Mouse (Mus musculus) forebrain, embryonic 13.5 days (tissue): ENCODE measurements around the gene Slc39a8. TPM values are rescaled to one million over a fixed set of nuclear protein-coding genes. Genes with fewer than 3 reads are reported as not detected.

ENCODE experiments used
- ATAC-seq: fragments of 200-750 bp; cut with Nextera tagmentation; 2 replicates; pipeline ENCODE4 v1.8.0; 2017
- H3K27ac ChIP-seq: fragments of 300-500 bp; sonication (generic); 2 replicates; pipeline ENCODE4 v1.5.1; 2015; ENCODE audit warnings: inconsistent platforms, mild to moderate bottlenecking, moderate library complexity
- H3K27me3 ChIP-seq: fragments of 300-500 bp; sonication (generic); 2 replicates; pipeline ENCODE4 v1.6.1; 2015; ENCODE audit warnings: mild to moderate bottlenecking, inconsistent platforms
- H3K36me3 ChIP-seq: fragments of 300-500 bp; sonication (generic); 2 replicates; pipeline ENCODE4 v1.6.1; 2015; ENCODE audit warnings: mild to moderate bottlenecking, inconsistent platforms; ENCODE audit not compliant: poor library complexity, severe bottlenecking
- H3K4me1 ChIP-seq: fragments of 300-500 bp; sonication (generic); 2 replicates; pipeline ENCODE4 v1.6.1; 2015; ENCODE audit warnings: inconsistent platforms
- H3K4me2 ChIP-seq: fragments of 300-500 bp; sonication (generic); 2 replicates; pipeline ENCODE4 v1.6.1; 2015; ENCODE audit warnings: inconsistent platforms, mild to moderate bottlenecking, moderate library complexity
- H3K4me3 ChIP-seq: fragments of 300-500 bp; sonication (generic); 2 replicates; pipeline ENCODE4 v1.5.1; 2015; ENCODE audit warnings: mild to moderate bottlenecking, inconsistent platforms
- H3K9ac ChIP-seq: fragments of 300-500 bp; sonication (generic); 2 replicates; pipeline ENCODE4 v1.6.1; 2015; ENCODE audit warnings: mild to moderate bottlenecking, inconsistent platforms
- H3K9me3 ChIP-seq: fragments of 300-500 bp; sonication (generic); replicated peaks from 2 replicates; pipeline ENCODE4 v1.6.1; 2016; ENCODE audit warnings: inconsistent platforms
- WGBS: fragments of 180-500 bp; shearing (Covaris S2); methylation state at CpG from one replicate; pipeline ENCODE4 v1.1.7; 2015; 5-methylcytosine and 5-hydroxymethylcytosine counted together
- polyA plus RNA-seq: library from polyadenylated mRNA; unstranded; fragments of >200 nt; fragmentation: Nextera tagmentation; extraction: Ambion mirVana; gene quantifications from 2 replicates; pipeline ENCODE4 v1.2.1, GENCODE M21; 2015

Slc39a8 gene
- polyA plus RNA-seq = 5.9 and 7.5 TPM in 2 replicates

DNA sequence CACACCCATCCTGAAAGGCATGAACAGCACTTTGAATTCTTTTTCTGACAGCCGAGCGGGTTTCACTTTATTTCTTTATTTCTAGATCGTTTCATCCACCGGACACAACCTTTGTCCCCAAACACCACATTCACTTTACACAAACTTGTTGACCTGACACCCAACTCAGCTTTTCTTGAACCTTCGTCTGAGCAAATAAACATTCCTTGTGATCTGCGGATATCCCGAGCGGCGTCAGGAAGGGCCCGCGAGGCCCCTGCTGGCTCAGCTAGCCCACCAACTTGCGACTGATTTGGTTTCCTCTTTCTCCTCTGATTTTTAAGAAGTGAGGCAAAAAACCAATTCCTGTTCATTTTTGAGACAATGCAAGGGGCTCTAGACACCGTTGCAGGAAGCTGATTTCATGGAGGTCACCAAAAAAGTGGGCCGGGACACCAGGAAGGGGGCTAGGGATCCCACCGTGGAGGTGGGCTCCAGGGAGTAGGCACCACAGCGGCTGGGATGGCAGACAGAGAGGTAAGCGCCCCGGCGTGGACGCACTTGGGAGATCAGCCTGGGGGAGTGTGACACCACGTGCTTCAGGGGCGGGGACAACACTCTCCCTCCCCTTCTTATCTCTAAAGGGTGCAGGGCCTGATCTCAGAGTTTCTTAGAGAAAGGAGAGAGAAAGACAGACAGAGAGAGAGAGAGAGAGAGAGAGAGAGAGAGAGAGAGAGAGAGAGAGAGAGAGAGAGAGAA is at the start of gene Slc39a8:
Slc39a8 (plus strand) TSS at position 264 of the 738 bp plus-strand sequence.
- WGBS = 5% methylated on average over 22 of the region's 22 CpGs
- Histone ChIP-seq H3K9ac (peak within 1 kb of the TSS; percentile 64), H3K27ac (no peak within 1 kb of the TSS; the same call in 1 of the 2 replicates), H3K4me3 (peak within 1 kb of the TSS; percentile 55), H3K4me1 (peaks cover 16% of the 10 kb centered on the region), H3K9me3 (no peaks in the 10 kb centered on the region), H3K27me3 (peaks cover 5% of the 10 kb centered on the region), H3K36me3 (no peaks in the 10 kb centered on the region), H3K4me2 (peak within 1 kb of the TSS; percentile 95)
- peak; percentile 95 for ATAC-seq

DNA sequence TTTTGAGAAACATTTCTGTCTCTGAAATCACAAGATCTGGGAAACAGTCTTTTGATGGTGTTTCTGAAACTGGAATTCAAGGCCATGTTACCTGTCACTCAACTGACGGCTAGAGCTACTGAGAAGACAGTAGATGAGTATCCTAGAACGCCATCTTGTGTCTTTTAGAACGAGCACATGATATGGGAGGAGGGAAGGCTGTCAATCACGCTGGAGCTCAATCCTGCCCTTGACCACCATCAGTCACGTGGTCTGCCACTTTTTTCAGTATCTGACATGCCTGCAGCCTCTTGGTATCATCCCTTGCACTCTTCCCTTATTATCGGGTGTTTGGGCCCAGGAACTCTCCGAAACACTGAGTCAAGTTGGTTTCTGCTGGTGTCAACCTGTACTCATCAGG is 40.0 kb upstream of the Slc39a8 start:
- H3K36me3 ChIP-seq = no peaks in the 10 kb centered on the region
- no peak overlapping the region for H3K9ac ChIP-seq
- no peaks in the 10 kb centered on the region for H3K27me3 ChIP-seq
- no peak overlapping the region for H3K4me3 ChIP-seq
- WGBS = 89% methylated on average over 7 of the region's 7 CpGs
- H3K4me2 ChIP-seq = no peak overlapping the region
- H3K27ac ChIP-seq = no peak overlapping the region
- no peaks in the 10 kb centered on the region for H3K4me1 ChIP-seq
- ATAC-seq = no peak
- H3K9me3 ChIP-seq = no peaks in the 10 kb centered on the region

DNA sequence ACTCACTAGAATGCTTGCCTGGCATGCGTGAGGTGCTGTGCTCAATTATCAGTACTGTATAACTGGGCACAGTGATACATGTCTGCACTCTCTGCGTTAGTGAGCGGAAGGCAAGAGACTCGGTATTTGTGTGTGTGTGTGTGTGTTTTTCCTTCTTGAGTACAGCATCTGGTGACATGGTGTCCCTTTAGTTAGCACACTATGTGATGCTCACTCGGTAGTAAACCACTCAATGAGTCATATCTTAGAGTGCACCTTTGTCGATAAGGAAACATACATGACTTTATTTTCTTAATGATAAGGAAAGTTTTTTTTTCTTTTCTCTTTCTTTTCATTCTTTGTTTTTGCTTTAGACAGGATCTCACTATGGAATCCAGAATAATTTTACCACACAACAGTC is 29.0 kb upstream of the Slc39a8 start:
- Histone ChIP-seq H3K36me3 (no peaks in the 10 kb centered on the region), H3K4me1 (no peaks in the 10 kb centered on the region), H3K27ac (no peak overlapping the region), H3K27me3 (no peaks in the 10 kb centered on the region), H3K4me2 (no peak overlapping the region), H3K9me3 (no peaks in the 10 kb centered on the region), H3K9ac (no peak overlapping the region), H3K4me3 (no peak overlapping the region)
- ATAC-seq = no peak
- 89% methylated on average over 6 of the region's 6 CpGs for WGBS

DNA sequence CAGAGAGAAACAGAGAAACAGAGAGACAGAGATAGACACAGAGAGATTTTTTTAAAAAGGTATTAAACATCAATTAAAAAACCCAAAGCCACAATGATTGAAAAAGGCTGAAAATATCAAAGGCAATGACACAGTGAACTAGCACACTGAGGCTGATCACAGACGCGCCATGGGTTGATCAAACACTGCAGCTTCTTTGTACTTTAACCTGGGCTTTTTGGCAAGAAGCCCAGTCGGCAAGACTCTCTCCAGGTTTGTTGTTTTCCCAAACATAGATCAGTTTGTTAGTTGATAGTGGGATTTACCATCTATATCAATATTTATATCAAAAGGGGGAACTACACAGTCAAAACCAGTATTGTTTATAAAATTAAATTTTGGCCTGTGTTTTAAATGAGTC is 26.8 kb upstream of the Slc39a8 start:
- Histone ChIP-seq H3K4me2 (no peak overlapping the region), H3K4me1 (no peaks in the 10 kb centered on the region), H3K9ac (no peak overlapping the region), H3K36me3 (no peaks in the 10 kb centered on the region), H3K27me3 (no peaks in the 10 kb centered on the region), H3K9me3 (no peaks in the 10 kb centered on the region), H3K4me3 (no peak overlapping the region), H3K27ac (no peak overlapping the region)
- ATAC-seq = no peak
- 61% methylated on average over 3 of the region's 3 CpGs for WGBS

DNA sequence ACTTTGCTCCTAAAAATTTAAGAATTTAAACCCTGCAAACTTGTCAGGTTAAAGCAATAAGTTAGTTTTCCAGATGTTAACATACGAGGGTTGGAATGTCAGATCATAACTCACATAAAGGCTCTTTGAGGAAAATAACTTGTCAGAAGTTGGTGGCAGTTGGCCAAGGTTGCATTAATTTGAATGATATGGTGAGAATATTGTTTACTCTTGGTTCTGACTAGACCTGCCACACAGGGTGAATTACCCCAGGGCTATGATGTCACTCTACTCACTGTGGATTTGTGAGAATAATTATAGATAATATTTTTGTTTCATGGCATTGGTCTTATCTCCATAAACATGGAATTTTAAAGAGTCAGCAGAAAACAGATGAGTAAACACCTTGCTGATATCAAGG is 26.4 kb upstream of the Slc39a8 start:
- Histone ChIP-seq H3K27ac (no peak overlapping the region), H3K27me3 (no peaks in the 10 kb centered on the region), H3K9ac (no peak overlapping the region), H3K9me3 (no peaks in the 10 kb centered on the region), H3K4me3 (no peak overlapping the region), H3K36me3 (no peaks in the 10 kb centered on the region), H3K4me2 (no peak overlapping the region), H3K4me1 (no peaks in the 10 kb centered on the region)
- no peak for ATAC-seq
- WGBS = 88% methylated on average over 1 of the region's 1 CpGs

DNA sequence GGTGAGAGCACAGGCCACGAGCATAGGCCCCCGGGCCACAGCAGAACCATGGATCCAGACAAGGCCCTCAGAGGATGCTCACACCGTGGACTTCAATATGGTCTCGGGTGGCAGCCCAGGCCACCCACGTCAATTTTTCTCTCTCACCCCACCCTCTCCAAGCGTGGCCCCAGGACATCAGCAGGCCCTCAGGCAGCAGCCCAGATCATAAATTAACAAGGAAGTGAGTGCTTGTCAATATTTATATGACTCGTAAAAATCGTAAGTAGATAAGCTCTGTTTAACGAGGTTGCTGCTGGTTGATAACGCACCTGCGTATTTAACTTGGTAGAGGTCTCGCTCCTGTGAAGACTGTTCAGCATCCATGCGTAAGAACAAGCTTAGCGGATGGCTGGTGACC is 10.4 kb upstream of the Slc39a8 start:
- Histone ChIP-seq H3K9me3 (no peaks in the 10 kb centered on the region), H3K36me3 (no peaks in the 10 kb centered on the region), H3K4me1 (no peaks in the 10 kb centered on the region), H3K9ac (no peak overlapping the region), H3K4me3 (no peak overlapping the region), H3K27ac (no peak overlapping the region), H3K27me3 (no peaks in the 10 kb centered on the region), H3K4me2 (no peak overlapping the region)
- ATAC-seq = no peak
- WGBS = 75% methylated on average over 14 of the region's 14 CpGs

DNA sequence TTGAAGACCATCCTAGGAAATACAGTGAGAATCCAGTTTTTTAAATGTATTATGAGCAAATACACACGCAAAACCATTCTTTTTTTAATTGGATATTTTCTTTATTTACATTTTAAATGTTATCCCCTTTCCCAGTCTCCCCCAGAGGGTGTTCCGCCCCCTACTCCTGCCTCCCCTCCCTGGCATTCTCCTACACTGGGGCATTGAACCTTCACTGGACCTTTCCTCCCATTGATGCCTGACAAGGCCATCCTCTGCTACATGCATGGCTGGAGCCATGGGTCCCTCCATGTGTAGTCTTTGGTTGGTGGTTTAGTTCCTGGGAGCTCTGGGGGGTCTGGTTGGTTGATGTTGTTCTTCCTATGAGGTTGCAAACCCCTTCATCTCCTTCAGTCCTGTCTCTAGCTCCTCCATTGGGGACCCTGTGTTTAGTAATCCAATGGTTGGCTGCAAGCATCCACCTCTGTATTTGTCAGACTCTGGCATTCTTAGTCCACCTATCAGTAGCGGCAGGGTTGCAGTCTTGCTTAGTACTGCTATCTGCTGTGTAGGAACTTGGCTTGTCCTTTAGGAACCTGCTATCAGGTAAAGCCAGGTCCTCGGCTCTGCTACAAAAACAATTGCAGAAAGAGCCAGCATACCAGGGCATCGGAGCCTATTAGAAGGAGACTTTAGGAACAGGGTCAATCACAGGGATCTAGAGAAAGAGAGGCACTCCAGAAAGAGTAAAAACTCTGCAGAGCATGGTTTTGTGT is 8.9 kb upstream of the Slc39a8 start:
- Histone ChIP-seq H3K9ac (no peak overlapping the region), H3K27me3 (no peaks in the 10 kb centered on the region), H3K4me3 (no peak overlapping the region), H3K36me3 (no peaks in the 10 kb centered on the region), H3K27ac (no peak overlapping the region), H3K4me1 (no peaks in the 10 kb centered on the region), H3K9me3 (no peaks in the 10 kb centered on the region), H3K4me2 (no peak overlapping the region)
- no peak for ATAC-seq
- WGBS = 88% methylated on average over 5 of the region's 5 CpGs

DNA sequence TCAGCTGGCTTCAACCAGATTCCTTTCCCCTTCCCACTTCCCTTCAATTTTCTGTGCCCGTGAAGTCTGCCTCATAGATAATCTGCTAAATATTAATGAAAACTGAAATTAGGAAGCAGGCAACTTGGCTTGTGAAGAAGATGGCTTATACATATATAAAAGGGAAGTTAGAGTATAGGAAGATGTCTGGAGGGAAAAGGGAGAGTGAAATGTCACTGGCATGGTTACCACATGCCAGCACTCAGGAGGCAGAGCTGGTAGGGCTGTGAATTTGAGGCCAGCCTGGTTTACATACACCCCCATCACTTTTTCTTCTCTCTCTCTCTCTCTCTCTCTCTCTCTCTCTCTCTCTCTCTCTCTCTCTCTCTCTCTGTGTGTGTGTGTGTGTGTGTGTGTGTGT is 8.0 kb upstream of the Slc39a8 start:
- Histone ChIP-seq H3K9me3 (no peaks in the 10 kb centered on the region), H3K27me3 (no peaks in the 10 kb centered on the region), H3K4me3 (no peak overlapping the region), H3K9ac (no peak overlapping the region), H3K4me1 (no peaks in the 10 kb centered on the region), H3K4me2 (no peak overlapping the region), H3K27ac (no peak overlapping the region), H3K36me3 (no peaks in the 10 kb centered on the region)
- WGBS = 89% methylated on average over 1 of the region's 1 CpGs
- no peak for ATAC-seq

DNA sequence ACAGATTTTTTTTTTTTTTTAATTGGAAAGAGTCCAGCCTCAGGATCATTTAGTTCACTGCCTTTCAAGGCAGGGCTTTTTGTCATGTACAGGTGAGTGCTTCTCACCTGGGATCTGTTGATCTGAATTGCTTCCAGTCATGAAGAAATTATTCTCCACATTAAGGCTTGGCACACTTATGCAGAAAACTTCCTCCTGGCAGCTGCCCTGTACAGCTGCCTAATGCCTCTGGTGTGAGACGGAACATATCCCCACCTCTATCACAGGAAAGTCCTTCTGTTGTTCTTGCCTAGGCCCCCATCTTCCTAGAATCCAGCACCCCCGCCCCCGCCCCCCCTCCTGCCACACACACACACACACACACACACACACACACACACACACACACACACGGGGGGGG is 643 bp upstream of the Slc39a8 start:
- peaks cover 5% of the 10 kb centered on the region for H3K27me3 ChIP-seq
- no peak overlapping the region for H3K27ac ChIP-seq
- H3K36me3 ChIP-seq = no peaks in the 10 kb centered on the region
- no peaks in the 10 kb centered on the region for H3K9me3 ChIP-seq
- 25% methylated on average over 2 of the region's 4 CpGs for WGBS
- no peak overlapping the region for H3K9ac ChIP-seq
- H3K4me3 ChIP-seq = no peak overlapping the region
- H3K4me1 ChIP-seq = peaks cover 16% of the 10 kb centered on the region
- H3K4me2 ChIP-seq = no peak overlapping the region
- ATAC-seq = peak; percentile 43; the same call in 1 of the 2 replicates

DNA sequence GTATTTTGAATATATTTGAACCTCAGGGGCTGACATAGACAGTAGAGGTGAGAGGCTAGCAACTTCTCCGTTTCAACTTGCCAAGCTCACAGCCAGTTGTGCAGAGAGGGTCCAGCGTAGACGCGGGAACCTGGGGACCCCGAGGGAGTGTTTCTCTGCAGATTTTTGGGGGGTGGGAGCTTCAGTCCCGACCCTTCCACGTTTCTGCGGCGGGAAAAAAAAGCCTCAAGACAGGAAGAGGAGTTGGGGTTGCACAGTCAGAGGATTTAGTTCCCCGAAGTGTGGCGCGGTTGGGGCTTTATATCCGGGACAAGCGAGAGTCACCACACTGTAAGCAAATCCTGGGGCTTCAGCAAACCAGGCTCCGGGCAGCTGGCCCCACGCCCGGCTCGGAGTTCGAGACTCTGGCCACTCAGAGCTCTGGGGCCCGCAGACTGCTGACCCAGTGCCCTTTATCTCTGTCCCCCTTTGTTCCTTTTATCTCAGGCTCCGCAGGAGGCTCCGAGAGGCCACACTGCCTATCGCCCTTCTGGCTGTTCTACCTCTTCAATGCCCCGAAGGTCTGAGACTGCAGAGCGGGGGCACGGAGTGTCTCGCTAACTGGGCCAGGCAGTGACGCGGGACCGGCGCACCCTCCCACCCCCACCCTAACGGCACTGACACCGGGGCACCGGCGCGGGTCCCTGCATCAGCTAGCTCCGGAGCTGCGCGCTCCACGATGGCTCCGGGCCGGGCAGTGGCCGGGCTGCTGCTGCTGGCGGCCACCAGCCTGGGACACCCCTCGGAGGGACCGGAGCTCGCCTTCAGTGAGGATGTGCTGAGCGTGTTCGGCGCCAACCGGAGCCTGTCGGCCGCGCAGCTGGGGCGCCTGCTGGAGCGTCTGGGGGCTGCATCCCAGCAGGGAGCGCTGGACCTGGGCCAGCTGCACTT is 940 bp downstream of the Slc39a8 start:
- no peak overlapping the region; the same call in 1 of the 2 replicates for H3K27ac ChIP-seq
- ATAC-seq = peak; percentile 73
- peaks cover 16% of the 10 kb centered on the region for H3K4me1 ChIP-seq
- no peaks in the 10 kb centered on the region for H3K36me3 ChIP-seq
- peak overlapping the region; percentile 95 for H3K4me2 ChIP-seq
- under 1% methylated on average over 57 of the region's 57 CpGs for WGBS
- no peaks in the 10 kb centered on the region for H3K9me3 ChIP-seq
- H3K9ac ChIP-seq = peak overlapping the region; percentile 64
- peak overlapping the region; percentile 55 for H3K4me3 ChIP-seq
- peaks cover 5% of the 10 kb centered on the region for H3K27me3 ChIP-seq

DNA sequence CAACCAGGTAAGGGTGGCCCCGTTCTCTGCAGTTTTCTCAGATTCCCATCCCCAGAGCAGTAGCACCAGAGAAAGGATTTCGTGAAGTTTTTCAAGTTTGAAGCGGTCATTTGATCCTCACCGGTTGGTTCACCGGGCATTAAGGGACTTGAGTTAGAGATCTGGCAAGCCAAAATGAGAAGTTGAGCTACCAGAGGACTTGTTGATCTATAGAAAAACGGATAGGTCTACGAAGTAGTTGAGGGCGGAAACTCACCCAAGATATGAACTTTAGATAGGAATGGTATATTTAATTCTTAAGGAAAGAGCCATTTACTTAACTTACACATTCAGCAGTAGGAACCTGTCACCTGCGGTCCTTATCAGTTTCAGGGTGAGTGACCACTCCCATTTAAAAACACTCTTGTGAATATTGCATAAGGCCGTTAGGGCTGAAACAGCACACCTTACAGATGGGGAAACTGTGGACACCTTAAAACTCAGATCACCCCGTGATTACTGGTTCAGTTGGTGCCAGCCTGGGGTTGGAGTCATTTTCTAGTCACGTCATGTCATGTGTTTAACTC is 1.7 kb downstream of the Slc39a8 start:
- Histone ChIP-seq H3K27me3 (peaks cover 5% of the 10 kb centered on the region), H3K27ac (no peak overlapping the region), H3K9me3 (no peaks in the 10 kb centered on the region), H3K4me2 (peak overlapping the region; percentile 95), H3K9ac (peak overlapping the region; percentile 64), H3K4me1 (peaks cover 16% of the 10 kb centered on the region), H3K4me3 (peak overlapping the region; percentile 55), H3K36me3 (no peaks in the 10 kb centered on the region)
- no peak for ATAC-seq
- WGBS = 26% methylated on average over 12 of the region's 12 CpGs
